Mouse (Mus musculus) gastrocnemius, adult 18-20 months (tissue): ENCODE measurements at regions not wholly inside any gene's neighbourhood (a gene's known extent, or its start where the extent isn't known, plus 50 kb on each side); places are given as distances from the start of the nearest gene placed in this dataset.

Experiments
- DNase-seq: peaks from one replicate; pipeline ENCODE4 v3.0.0; 2021; ENCODE audit warnings: low spot score

GRCm38 (mm10) chr8:127809203-127810155 lies 548.9 kb upstream of the Nrp1 start:
- DNase-seq: peak; percentile 66

- DNase-seq: no peak
Observed at GRCm38 (mm10) chr8:127811338-127811737, 547.1 kb upstream of the Nrp1 start.

- no peak for DNase-seq
Observed at GRCm38 (mm10) chr8:127814785-127815523, 543.5 kb upstream of the Nrp1 start.

- peak; percentile 15 for DNase-seq
Observed at GRCm38 (mm10) chr8:127820741-127821170, 537.6 kb upstream of the Nrp1 start.

GRCm38 (mm10) chr8:127821646-127822045 lies 536.8 kb upstream of the Nrp1 start:
- peak; percentile 49 for DNase-seq

- no peak for DNase-seq
Observed at GRCm38 (mm10) chr8:127825041-127825440, 533.4 kb upstream of the Nrp1 start.

GRCm38 (mm10) chr8:127827826-127828225 lies 530.6 kb upstream of the Nrp1 start:
- DNase-seq: no peak

- DNase-seq: no peak
Observed at GRCm38 (mm10) chr8:127829659-127830058, 528.7 kb upstream of the Nrp1 start.

GRCm38 (mm10) chr8:127834006-127834405 lies 524.4 kb upstream of the Nrp1 start:
- DNase-seq: peak; percentile 57

GRCm38 (mm10) chr8:127836410-127837206 lies 521.8 kb upstream of the Nrp1 start:
- peak; percentile 43 for DNase-seq

GRCm38 (mm10) chr8:127838311-127838710 lies 520.1 kb upstream of the Nrp1 start:
- DNase-seq: peak; percentile 42

GRCm38 (mm10) chr8:127847332-127848018 lies 510.9 kb upstream of the Nrp1 start:
- DNase-seq: no peak

GRCm38 (mm10) chr8:127849926-127850325 lies 508.5 kb upstream of the Nrp1 start:
- peak; percentile 25 for DNase-seq

GRCm38 (mm10) chr8:127855653-127856300 lies 502.6 kb upstream of the Nrp1 start:
- DNase-seq: peak; percentile 7

- peak; percentile 24 for DNase-seq
Observed at GRCm38 (mm10) chr8:127856351-127857135, 501.9 kb upstream of the Nrp1 start.

GRCm38 (mm10) chr8:127859036-127859435 lies 499.4 kb upstream of the Nrp1 start:
- no peak for DNase-seq

- DNase-seq: no peak
Observed at GRCm38 (mm10) chr8:127860376-127860775, 498.0 kb upstream of the Nrp1 start.

- peak; percentile 26 for DNase-seq
Observed at GRCm38 (mm10) chr8:127860891-127861290, 497.5 kb upstream of the Nrp1 start.

GRCm38 (mm10) chr8:127884641-127885040 lies 473.8 kb upstream of the Nrp1 start:
- DNase-seq: no peak

- no peak for DNase-seq
Observed at GRCm38 (mm10) chr8:127885211-127885610, 473.2 kb upstream of the Nrp1 start.
